Mouse (Mus musculus) hindbrain, embryonic 12.5 days (tissue): ENCODE measurements around the gene Ifi47. TPM values are rescaled to one million over a fixed set of nuclear protein-coding genes. Genes with fewer than 3 reads are reported as not detected.
"Not testable (repeated sequence)": the region's sequence is repeated elsewhere in the genome, so short reads cannot be mapped to it uniquely, and the experiment has no call there.

Source experiments
- ATAC-seq: fragments of 200-750 bp; cut with Nextera tagmentation; 2 replicates; pipeline ENCODE4 v1.8.0; 2017; ENCODE audit warnings: moderate TSS enrichment; ENCODE audit not compliant: low FRiP score
- H3K27ac ChIP-seq: fragments of 300-500 bp; sonication (generic); 2 replicates; pipeline ENCODE4 v1.5.1; 2016; ENCODE audit warnings: mild to moderate bottlenecking
- H3K27me3 ChIP-seq: fragments of 300-500 bp; sonication (generic); 2 replicates; pipeline ENCODE4 v1.6.1; 2016; ENCODE audit warnings: mild to moderate bottlenecking
- H3K36me3 ChIP-seq: fragments of 300-500 bp; sonication (generic); 2 replicates; pipeline ENCODE4 v1.6.1; 2016; ENCODE audit warnings: mild to moderate bottlenecking
- H3K4me1 ChIP-seq: fragments of 300-500 bp; sonication (generic); 2 replicates; pipeline ENCODE4 v1.6.1; 2016
- H3K4me2 ChIP-seq: fragments of 300-500 bp; sonication (generic); replicated peaks from 2 replicates; pipeline ENCODE4 v1.6.1; 2016; ENCODE audit warnings: mild to moderate bottlenecking
- H3K4me3 ChIP-seq: fragments of 300-500 bp; sonication (generic); 2 replicates; pipeline ENCODE4 v1.5.1; 2016; ENCODE audit warnings: mild to moderate bottlenecking
- H3K9ac ChIP-seq: fragments of 300-500 bp; sonication (generic); 2 replicates; pipeline ENCODE4 v1.6.1; 2016; ENCODE audit warnings: mild to moderate bottlenecking, moderate library complexity
- H3K9me3 ChIP-seq: fragments of 300-500 bp; sonication (generic); replicated peaks from 2 replicates; pipeline ENCODE4 v1.6.1; 2016; ENCODE audit warnings: mild to moderate bottlenecking
- WGBS: fragments of 180-500 bp; shearing (Covaris S2); methylation state at CpG from one replicate; pipeline ENCODE4 v1.1.7; 2016; 5-methylcytosine and 5-hydroxymethylcytosine counted together
- polyA plus RNA-seq: library from polyadenylated mRNA; unstranded; fragments of >200 nt; fragmentation: Nextera tagmentation; extraction: Ambion mirVana; gene quantifications from 2 replicates; pipeline ENCODE4 v1.2.1, GENCODE M21; 2016

The Ifi47 gene
- polyA plus RNA-seq, result 0.46 and 0.66 TPM in 2 replicates

- not testable (repeated sequence) for H3K4me2 ChIP-seq, H3K36me3 ChIP-seq, H3K9ac ChIP-seq, H3K27me3 ChIP-seq, H3K4me1 ChIP-seq, ATAC-seq, H3K4me3 ChIP-seq, H3K9me3 ChIP-seq, H3K27ac ChIP-seq
- WGBS, result 78% methylated on average over 6 of the region's 6 CpGs
Measured at GRCm38 (mm10) chr11:49076001-49076757, at the start of gene Ifi47. Gene Ifi47, plus strand, starts transcription at chr11:49076587.

- H3K4me3 ChIP-seq, H3K4me2 ChIP-seq, H3K9me3 ChIP-seq, ATAC-seq, H3K27me3 ChIP-seq, H3K27ac ChIP-seq, H3K36me3 ChIP-seq, H3K9ac ChIP-seq, H3K4me1 ChIP-seq: not testable (repeated sequence)
Measured at GRCm38 (mm10) chr11:49050064-49050463, 26.3 kb upstream of the Ifi47 start.

- not testable (repeated sequence) for H3K27me3 ChIP-seq, H3K4me3 ChIP-seq, H3K4me1 ChIP-seq, ATAC-seq, H3K9me3 ChIP-seq, H3K27ac ChIP-seq, H3K9ac ChIP-seq, H3K4me2 ChIP-seq, H3K36me3 ChIP-seq
- 100% methylated on average over 1 of the region's 6 CpGs for WGBS
Measured at GRCm38 (mm10) chr11:49051093-49051891, 25.1 kb upstream of the Ifi47 start, which contains the start of gene 9930111J21Rik2. Gene 9930111J21Rik2, minus strand, starts transcription at chr11:49051242.

- not testable (repeated sequence) for H3K9me3 ChIP-seq, H3K36me3 ChIP-seq, ATAC-seq, H3K4me2 ChIP-seq, H3K4me1 ChIP-seq, H3K27ac ChIP-seq, H3K27me3 ChIP-seq, H3K9ac ChIP-seq, H3K4me3 ChIP-seq
- WGBS, result no CpG with 5 or more reads among the region's 5 CpGs
Measured at GRCm38 (mm10) chr11:49051894-49052293, 24.5 kb upstream of the Ifi47 start.

GRCm38 (mm10) chr11:49060061-49060460, 16.3 kb upstream of the Ifi47 start:
- not testable (repeated sequence) for H3K9me3 ChIP-seq, H3K27ac ChIP-seq, H3K4me3 ChIP-seq, H3K9ac ChIP-seq, H3K36me3 ChIP-seq, ATAC-seq, H3K4me2 ChIP-seq, H3K4me1 ChIP-seq, H3K27me3 ChIP-seq
- 49% methylated on average over 2 of the region's 3 CpGs for WGBS

- not testable (repeated sequence) for H3K9ac ChIP-seq, H3K4me3 ChIP-seq, H3K4me1 ChIP-seq, H3K9me3 ChIP-seq, H3K27me3 ChIP-seq, H3K27ac ChIP-seq, ATAC-seq, H3K4me2 ChIP-seq, H3K36me3 ChIP-seq
- WGBS, result 75% methylated on average over 2 of the region's 2 CpGs
Measured at GRCm38 (mm10) chr11:49061865-49062264, 14.5 kb upstream of the Ifi47 start.

- WGBS, result 84% methylated on average over 5 of the region's 5 CpGs
- not testable (repeated sequence) for H3K27ac ChIP-seq, H3K36me3 ChIP-seq, H3K4me1 ChIP-seq, H3K4me3 ChIP-seq, H3K9ac ChIP-seq, ATAC-seq, H3K9me3 ChIP-seq, H3K4me2 ChIP-seq, H3K27me3 ChIP-seq
Measured at GRCm38 (mm10) chr11:49063713-49064469, 12.5 kb upstream of the Ifi47 start, which contains the start of gene Tgtp2. Gene Tgtp2, minus strand, starts transcription at chr11:49064206.

GRCm38 (mm10) chr11:49068358-49068757, 8.0 kb upstream of the Ifi47 start:
- 85% methylated on average over 1 of the region's 1 CpGs for WGBS
- ATAC-seq, result no peak
- H3K9ac ChIP-seq, result no peak overlapping the region

GRCm38 (mm10) chr11:49077012-49077411, 625 bp downstream of the Ifi47 start:
- Histone ChIP-seq H3K36me3 (no peaks in the 10 kb centered on the region), H3K9me3 (no peaks in the 10 kb centered on the region), H3K4me2 (no peak overlapping the region), H3K27ac (no peak overlapping the region), H3K4me1 (no peaks in the 10 kb centered on the region), H3K4me3 (no peak overlapping the region), H3K9ac (no peak overlapping the region), H3K27me3 (no peaks in the 10 kb centered on the region)
- 89% methylated on average over 1 of the region's 1 CpGs for WGBS
- ATAC-seq, result no peak

More at GRCm38 (mm10) chr11:49068358-49068757, 8.0 kb upstream of the Ifi47 start:
- Histone ChIP-seq H3K4me2 (no peak overlapping the region), H3K4me1 (no peaks in the 10 kb centered on the region), H3K36me3 (no peaks in the 10 kb centered on the region), H3K27ac (no peak overlapping the region), H3K4me3 (no peak overlapping the region), H3K27me3 (no peaks in the 10 kb centered on the region), H3K9me3 (no peaks in the 10 kb centered on the region)

- no peaks in the 10 kb centered on the region for H3K4me1 ChIP-seq
- no peaks in the 10 kb centered on the region for H3K36me3 ChIP-seq
- H3K9ac ChIP-seq, result no peak overlapping the region
- WGBS, result 89% methylated on average over 3 of the region's 3 CpGs
- no peak overlapping the region for H3K4me2 ChIP-seq
- no peak overlapping the region for H3K4me3 ChIP-seq
- H3K27me3 ChIP-seq, result no peaks in the 10 kb centered on the region
- no peak for ATAC-seq
- H3K27ac ChIP-seq, result no peak overlapping the region
- no peaks in the 10 kb centered on the region for H3K9me3 ChIP-seq
Measured at GRCm38 (mm10) chr11:49078719-49079118, 2.3 kb downstream of the Ifi47 start.

GRCm38 (mm10) chr11:49080636-49081035, 4.2 kb downstream of the Ifi47 start:
- WGBS, result 74% methylated on average over 1 of the region's 1 CpGs

GRCm38 (mm10) chr11:49081356-49081755, 5.0 kb downstream of the Ifi47 start:
- Histone ChIP-seq H3K27me3 (no peaks in the 10 kb centered on the region), H3K4me3 (no peak overlapping the region), H3K9ac (no peak overlapping the region), H3K36me3 (no peaks in the 10 kb centered on the region), H3K4me2 (no peak overlapping the region), H3K9me3 (no peaks in the 10 kb centered on the region), H3K4me1 (no peaks in the 10 kb centered on the region), H3K27ac (no peak overlapping the region)
- 84% methylated on average over 4 of the region's 4 CpGs for WGBS
- no peak for ATAC-seq

More at GRCm38 (mm10) chr11:49080636-49081035, 4.2 kb downstream of the Ifi47 start:
- Histone ChIP-seq H3K27me3 (no peaks in the 10 kb centered on the region), H3K9ac (no peak overlapping the region), H3K36me3 (no peaks in the 10 kb centered on the region), H3K27ac (no peak overlapping the region), H3K9me3 (no peaks in the 10 kb centered on the region), H3K4me3 (no peak overlapping the region), H3K4me2 (no peak overlapping the region), H3K4me1 (no peaks in the 10 kb centered on the region)
- no peak for ATAC-seq
